Mouse (Mus musculus): ENCODE measurements around the gene Cox4i2. TPM values are rescaled to one million over a fixed set of nuclear protein-coding genes. Genes with fewer than 3 reads are reported as not detected.

Gene Cox4i2
- 1 to 10 TPM; 1.7 to 1.9 TPM for total RNA-seq (2021)
- long read RNA-seq, experiment 1, partial matches to known transcripts = 0 of 3 reads
- long read RNA-seq, experiment 1, other reads (novel, unspliced or antisense) = 0 of 3 reads
- long read RNA-seq, experiment 2, partial matches to known transcripts = 0 of 2 reads
- long read RNA-seq, experiment 2, other reads (novel, unspliced or antisense) = 1 of 2 reads

GRCm38 (mm10) chr2:152753944-152754711, at the start of gene Cox4i2:
Cox4i2 (plus strand) TSS chr2:152754173.
- intact Hi-C loops (cut with DNase I) = no loop called here
- TF ChIP-seq CTCF (IDR thresholded peaks at IDR 0.05) = no peak
- Histone ChIP-seq H3K4me3 (no peak within 1 kb of the TSS), H3K27ac (no peak within 1 kb of the TSS)
- DNase-seq (ENCODE audit: extremely low spot score in 1 of 2, low spot score in 2 of 2) = no peak

GRCm38 (mm10) chr2:152704256-152704605, 49.7 kb upstream of the Cox4i2 start:
- DNase-seq (ENCODE audit: extremely low spot score in 1 of 2, low spot score in 2 of 2) = no peak
- H3K27ac ChIP-seq = no peak overlapping the region
- TF ChIP-seq CTCF (IDR thresholded peaks at IDR 0.05) = no peak
- no peak overlapping the region for H3K4me3 ChIP-seq
- intact Hi-C loops (cut with DNase I) = no loop called here

GRCm38 (mm10) chr2:152704811-152705370, 49.1 kb upstream of the Cox4i2 start:
- intact Hi-C loops (cut with DNase I) = no loop called here
- no peak overlapping the region for H3K4me3 ChIP-seq
- no peak for DNase-seq (ENCODE audit: extremely low spot score in 1 of 2, low spot score in 2 of 2)
- H3K27ac ChIP-seq = no peak overlapping the region; the same call in 1 of the 2 replicates
- TF ChIP-seq CTCF (IDR thresholded peaks at IDR 0.05) = no peak

- DNase-seq (ENCODE audit: extremely low spot score in 1 of 2, low spot score in 2 of 2) = peak; percentile 40 to 47
- no peak overlapping the region for H3K4me3 ChIP-seq
- peak overlapping the region; percentile 88 for H3K27ac ChIP-seq
- intact Hi-C loops (cut with DNase I) = loop anchor here (2.0 kb wide), 1 partner anchor 29 kb away; no protein-coding TSS in a partner anchor
- no peak for TF ChIP-seq CTCF (IDR thresholded peaks at IDR 0.05)
Observed at GRCm38 (mm10) chr2:152705993-152706571, 47.9 kb upstream of the Cox4i2 start.

GRCm38 (mm10) chr2:152707186-152707585, 46.8 kb upstream of the Cox4i2 start:
- peak overlapping the region; percentile 43 for H3K4me3 ChIP-seq
- peak overlapping the region; percentile 88 for H3K27ac ChIP-seq
- intact Hi-C loops (cut with DNase I) = loop anchor here (2.0 kb wide), 1 partner anchor 28 kb away; no protein-coding TSS in a partner anchor
- no peak for TF ChIP-seq CTCF (IDR thresholded peaks at IDR 0.05)
- DNase-seq (ENCODE audit: extremely low spot score in 1 of 2, low spot score in 2 of 2) = no peak

- Histone ChIP-seq H3K4me3 (peak overlapping the region; percentile 43), H3K27ac (peak overlapping the region; percentile 88)
- DNase-seq (ENCODE audit: extremely low spot score in 1 of 2, low spot score in 2 of 2) = peak; percentile 78 to 79
- intact Hi-C loops (cut with DNase I) = loop anchor here (2.0 kb wide), 1 partner anchor 27 kb away; no protein-coding TSS in a partner anchor
- no peak for TF ChIP-seq CTCF (IDR thresholded peaks at IDR 0.05)
Observed at GRCm38 (mm10) chr2:152707627-152708026, 46.3 kb upstream of the Cox4i2 start.

- Histone ChIP-seq H3K4me3 (no peak overlapping the region), H3K27ac (no peak overlapping the region)
- no peak for DNase-seq (ENCODE audit: extremely low spot score in 1 of 2, low spot score in 2 of 2)
- intact Hi-C loops (cut with DNase I) = no loop called here
- no peak for TF ChIP-seq CTCF (IDR thresholded peaks at IDR 0.05)
Observed at GRCm38 (mm10) chr2:152709066-152709465, 44.9 kb upstream of the Cox4i2 start.

GRCm38 (mm10) chr2:152716241-152716772, 37.7 kb upstream of the Cox4i2 start:
- Histone ChIP-seq H3K27ac (no peak overlapping the region), H3K4me3 (no peak overlapping the region)
- no peak for DNase-seq (ENCODE audit: extremely low spot score in 1 of 2, low spot score in 2 of 2)
- TF ChIP-seq CTCF (IDR thresholded peaks at IDR 0.05) = no peak
- intact Hi-C loops (cut with DNase I) = no loop called here

- no peak for DNase-seq (ENCODE audit: extremely low spot score in 1 of 2, low spot score in 2 of 2)
- Histone ChIP-seq H3K4me3 (no peak overlapping the region), H3K27ac (no peak overlapping the region)
- intact Hi-C loops (cut with DNase I) = no loop called here
- TF ChIP-seq CTCF (IDR thresholded peaks at IDR 0.05) = no peak
Observed at GRCm38 (mm10) chr2:152717652-152718051, 36.3 kb upstream of the Cox4i2 start.

- Histone ChIP-seq H3K4me3 (no peak overlapping the region), H3K27ac (no peak overlapping the region)
- no peak for DNase-seq (ENCODE audit: extremely low spot score in 1 of 2, low spot score in 2 of 2)
- intact Hi-C loops (cut with DNase I) = no loop called here
- no peak for TF ChIP-seq CTCF (IDR thresholded peaks at IDR 0.05)
Observed at GRCm38 (mm10) chr2:152718076-152718475, 35.9 kb upstream of the Cox4i2 start.

- no peak for DNase-seq (ENCODE audit: extremely low spot score in 1 of 2, low spot score in 2 of 2)
- H3K4me3 ChIP-seq = peak overlapping the region; percentile 18
- intact Hi-C loops (cut with DNase I) = no loop called here
Observed at GRCm38 (mm10) chr2:152723651-152724331, 30.2 kb upstream of the Cox4i2 start.

More at GRCm38 (mm10) chr2:152723651-152724331, 30.2 kb upstream of the Cox4i2 start:
- no peak for TF ChIP-seq CTCF (IDR thresholded peaks at IDR 0.05)
- peak overlapping the region; percentile 51 for H3K27ac ChIP-seq
